Mouse (Mus musculus) kidney, postnatal 25 days (tissue): ENCODE measurements around the gene Ctsd.
A peak's percentile ranks its signal among the peaks of the same experiment; 100 is the strongest.
"Not testable (repeated sequence)": the region's sequence is repeated elsewhere in the genome, so short reads cannot be mapped to it uniquely, and the experiment has no call there.

Experiments used
- DNase-seq, 2 experiments: peaks; one replicate each; pipeline ENCODE4 v3.0.0; 2021; ENCODE audit warnings: mixed read lengths in 2 of 2

Ctsd gene

GRCm38 (mm10) chr7:142387419-142388148 lies at the start of gene Ctsd:
Gene Ctsd, minus strand, starts transcription at chr7:142388038.
- peak; percentile 99 for DNase-seq

- peak; percentile 48 to 79 for DNase-seq
Measured at GRCm38 (mm10) chr7:142437324-142437723, 49.5 kb upstream of the Ctsd start.

GRCm38 (mm10) chr7:142435524-142435923 lies 47.7 kb upstream of the Ctsd start:
- DNase-seq, result peak; percentile 60 to 83

- no peak for DNase-seq
Measured at GRCm38 (mm10) chr7:142434137-142434865, 46.5 kb upstream of the Ctsd start, which contains the start of gene Syt8. Gene Syt8, plus strand, starts transcription at chr7:142434850.

GRCm38 (mm10) chr7:142433623-142434022 lies 45.8 kb upstream of the Ctsd start:
- no peak for DNase-seq

- no peak for DNase-seq
Measured at GRCm38 (mm10) chr7:142431106-142431505, 43.3 kb upstream of the Ctsd start.

GRCm38 (mm10) chr7:142430160-142430678 lies 42.4 kb upstream of the Ctsd start:
- peak; percentile 36 to 50 for DNase-seq

- DNase-seq, result peak in 1 of 2 experiments; percentile 20
Measured at GRCm38 (mm10) chr7:142428213-142428612, 40.4 kb upstream of the Ctsd start.

- peak; percentile 54 to 67 for DNase-seq
Measured at GRCm38 (mm10) chr7:142425641-142426213, 37.9 kb upstream of the Ctsd start.

GRCm38 (mm10) chr7:142421826-142422225 lies 34.0 kb upstream of the Ctsd start:
- DNase-seq, result no peak

GRCm38 (mm10) chr7:142419887-142420286 lies 32.0 kb upstream of the Ctsd start:
- no peak for DNase-seq

GRCm38 (mm10) chr7:142418679-142419078 lies 30.8 kb upstream of the Ctsd start:
- DNase-seq, result no peak

- DNase-seq, result no peak
Measured at GRCm38 (mm10) chr7:142418027-142418426, 30.2 kb upstream of the Ctsd start.

GRCm38 (mm10) chr7:142416225-142416624 lies 28.4 kb upstream of the Ctsd start:
- no peak for DNase-seq

GRCm38 (mm10) chr7:142415314-142415713 lies 27.5 kb upstream of the Ctsd start:
- no peak for DNase-seq

GRCm38 (mm10) chr7:142413285-142413684 lies 25.4 kb upstream of the Ctsd start:
- no peak for DNase-seq

GRCm38 (mm10) chr7:142409603-142410002 lies 21.8 kb upstream of the Ctsd start:
- no peak for DNase-seq

GRCm38 (mm10) chr7:142408686-142409085 lies 20.8 kb upstream of the Ctsd start:
- DNase-seq, result no peak

- DNase-seq, result no peak
Measured at GRCm38 (mm10) chr7:142407935-142408334, 20.1 kb upstream of the Ctsd start.

GRCm38 (mm10) chr7:142405134-142405533 lies 17.3 kb upstream of the Ctsd start:
- not testable (repeated sequence) for DNase-seq

GRCm38 (mm10) chr7:142403591-142403990 lies 15.8 kb upstream of the Ctsd start:
- DNase-seq, result peak in 1 of 2 experiments; percentile 23

- peak; percentile 46 to 70 for DNase-seq
Measured at GRCm38 (mm10) chr7:142400750-142401142, 12.9 kb upstream of the Ctsd start.

- DNase-seq, result no peak
Measured at GRCm38 (mm10) chr7:142400112-142400749, 12.4 kb upstream of the Ctsd start.
